Mouse (Mus musculus) cerebellum, adult 9-11 months (tissue): Measurements from ENCODE around the gene Ttc37.

Experiments used
- DNase-seq: peaks from one replicate; pipeline ENCODE4 v3.0.0; 2022

Ttc37 gene

GRCm38 (mm10) chr13:76160587-76160986, 62.1 kb downstream of the Ttc37 start:
- DNase-seq, result no peak

GRCm38 (mm10) chr13:76174297-76174696, 75.8 kb downstream of the Ttc37 start:
- no peak for DNase-seq

DNA sequence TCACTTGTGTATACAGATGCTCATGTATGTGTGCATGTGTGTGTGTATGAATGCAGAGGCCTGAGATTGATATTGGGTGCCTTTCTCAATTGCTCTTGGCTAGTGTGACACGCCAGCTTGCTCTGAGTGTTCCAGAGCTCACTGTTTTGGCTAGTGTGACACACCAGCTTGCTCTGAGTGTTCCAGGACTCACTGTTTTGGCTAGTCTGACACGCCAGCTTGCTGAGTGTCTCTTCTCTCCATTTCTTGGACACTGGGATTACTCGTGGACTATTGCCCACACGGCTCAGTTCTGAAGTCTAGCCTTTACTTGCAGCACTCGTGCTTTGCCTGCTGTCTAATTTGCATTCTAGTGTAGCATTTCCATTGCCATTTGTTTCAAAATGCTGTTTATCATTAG, 80.2 kb downstream of the Ttc37 start:
- DNase-seq, result peak; percentile 78

GRCm38 (mm10) chr13:76187651-76188050, 89.1 kb downstream of the Ttc37 start:
- peak; percentile 67 for DNase-seq

DNA sequence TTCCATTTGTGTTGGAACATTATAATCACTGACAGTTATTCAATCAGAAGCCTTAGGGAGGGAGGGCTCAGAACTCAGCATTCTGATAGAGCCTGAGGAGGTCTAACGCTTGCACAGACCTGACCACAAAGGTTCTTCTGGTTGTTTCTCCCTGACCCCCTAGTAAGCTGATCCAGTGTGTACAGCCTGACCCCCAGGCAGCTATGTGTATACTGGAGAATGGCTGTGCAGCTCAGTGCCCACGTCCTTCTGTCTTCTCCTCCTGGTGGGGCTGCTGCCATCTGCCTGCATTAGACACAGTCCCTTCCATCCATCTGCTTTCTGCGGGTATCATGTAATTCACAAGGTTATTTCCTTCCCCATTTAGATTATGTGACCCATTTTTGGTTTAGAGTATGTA, 90.7 kb downstream of the Ttc37 start:
- DNase-seq, result peak; percentile 89

DNA sequence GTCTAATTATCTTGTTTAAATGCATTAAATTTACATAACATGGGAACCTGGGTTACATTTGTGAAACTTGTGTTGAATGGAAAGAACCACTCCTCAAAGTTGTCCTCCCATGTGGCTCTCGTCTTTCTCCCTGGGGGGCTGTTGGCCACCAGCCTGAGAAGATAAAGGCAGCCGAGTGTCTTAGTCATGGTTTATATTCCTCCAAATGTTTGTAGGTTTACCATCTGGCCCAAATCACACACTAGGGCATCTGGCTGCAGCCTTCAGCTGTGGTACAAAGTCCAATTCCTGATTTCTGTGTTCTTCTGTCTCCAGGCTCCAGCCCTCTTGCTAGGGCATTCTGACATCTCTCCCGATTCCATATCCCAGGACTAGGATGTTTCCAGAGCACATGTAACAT, 91.7 kb downstream of the Ttc37 start:
- peak; percentile 50 for DNase-seq

- DNase-seq, result peak; percentile 59
Measured at GRCm38 (mm10) chr13:76194937-76195336, 96.4 kb downstream of the Ttc37 start.

DNA sequence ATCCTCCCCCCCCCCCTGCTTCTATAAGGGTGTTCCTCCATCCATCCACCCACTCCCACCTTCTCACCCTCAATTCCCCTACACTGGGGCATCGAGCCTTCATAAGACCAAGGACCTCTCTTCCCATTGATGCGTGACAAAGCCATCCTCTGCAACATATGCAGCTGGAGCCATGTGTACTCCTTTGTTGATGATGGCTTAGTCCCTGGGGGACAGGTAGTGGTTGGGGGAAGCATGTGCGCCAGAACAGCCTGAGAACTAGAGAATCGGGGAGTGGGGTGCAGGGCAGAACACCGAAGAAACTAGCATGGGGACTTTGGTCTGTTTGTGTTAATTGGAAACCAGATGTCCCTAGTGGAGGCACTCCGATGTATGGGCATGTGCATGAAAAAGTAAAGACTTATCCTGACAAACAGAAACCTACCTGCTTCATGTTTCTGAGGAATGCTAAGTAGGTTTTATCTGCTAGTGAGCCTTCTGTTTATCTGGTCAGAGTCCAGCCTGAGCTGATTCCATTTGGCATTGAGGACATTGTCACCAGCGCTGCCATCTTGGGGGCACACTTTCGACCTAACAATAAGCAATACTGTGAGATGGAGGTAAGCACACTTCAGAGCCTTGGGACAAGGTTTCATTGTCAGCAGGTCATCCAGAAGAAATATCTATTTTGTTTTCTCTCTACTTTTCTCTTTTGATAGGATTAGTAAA, 97.1 kb downstream of the Ttc37 start:
- DNase-seq, result peak; percentile 56

DNA sequence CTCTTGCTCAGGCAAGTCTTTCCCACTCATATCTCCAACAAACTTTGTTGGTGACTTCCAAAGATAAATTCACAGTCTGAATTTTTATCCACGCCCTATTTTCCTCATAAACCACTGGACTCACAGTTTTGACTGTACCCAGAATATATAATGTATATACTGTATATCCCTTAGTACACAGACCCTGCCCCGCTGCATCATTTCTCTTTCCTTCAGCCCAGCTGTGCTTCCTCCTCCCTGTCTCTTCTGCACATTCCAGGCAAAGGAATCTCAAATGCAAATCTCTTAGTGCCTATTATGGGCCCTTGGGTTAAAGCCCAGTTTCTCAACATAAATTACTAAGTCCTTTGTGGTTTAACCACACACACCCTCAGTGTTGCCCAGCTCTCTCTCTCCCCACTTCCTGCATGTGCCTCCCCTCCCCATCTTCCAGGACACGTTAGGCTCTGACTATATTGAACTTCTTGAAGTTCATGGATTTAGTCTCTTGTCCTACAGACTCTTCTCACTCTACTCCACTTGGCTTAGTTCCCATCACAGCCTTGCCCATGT, 98.8 kb downstream of the Ttc37 start:
- DNase-seq, result no peak

- no peak for DNase-seq
Measured at GRCm38 (mm10) chr13:76199943-76200342, 101.4 kb downstream of the Ttc37 start.

- DNase-seq, result no peak
Measured at GRCm38 (mm10) chr13:76214928-76215327, 116.4 kb downstream of the Ttc37 start.

GRCm38 (mm10) chr13:76215397-76215796, 116.9 kb downstream of the Ttc37 start:
- DNase-seq, result peak; percentile 69
